Mouse (Mus musculus) ES-Bruce4 (cell line): ENCODE results near the gene Abce1. TPM values are rescaled to one million over a fixed set of nuclear protein-coding genes. Genes with fewer than 3 reads are reported as not detected.

ENCODE experiments used
- H3K27ac ChIP-seq: 2 replicates; pipeline ENCODE4 v1.5.1; 2012; ENCODE audit warnings: low read length, inconsistent platforms; ENCODE audit not compliant: insufficient read depth
- H3K27me3 ChIP-seq: 2 replicates; pipeline ENCODE4 v1.6.1; 2012; ENCODE audit warnings: mild to moderate bottlenecking, low read length, inconsistent platforms; ENCODE audit not compliant: control insufficient read depth, poor library complexity, insufficient read depth, severe bottlenecking
- H3K36me3 ChIP-seq: 2 replicates; pipeline ENCODE4 v1.6.1; 2012; ENCODE audit warnings: inconsistent platforms, mild to moderate bottlenecking, low read length, moderate library complexity; ENCODE audit not compliant: control insufficient read depth, poor library complexity, insufficient read depth, severe bottlenecking
- H3K4me1 ChIP-seq: one replicate; pipeline ENCODE4 v1.8.1; 2011; ENCODE audit warnings: low read length; ENCODE audit not compliant: control insufficient read depth, insufficient read depth
- H3K4me3 ChIP-seq: 2 replicates; pipeline ENCODE4 v1.5.1; 2011; ENCODE audit warnings: low read depth, mild to moderate bottlenecking, low read length
- H3K9ac ChIP-seq: 2 replicates; pipeline ENCODE4 v1.6.1; 2012; ENCODE audit warnings: low read depth, mild to moderate bottlenecking, inconsistent platforms; ENCODE audit not compliant: poor library complexity, severe bottlenecking
- H3K9me3 ChIP-seq: replicated peaks from 2 replicates; pipeline ENCODE4 v1.6.1; 2012; ENCODE audit warnings: mild to moderate bottlenecking, low read length, inconsistent platforms; ENCODE audit not compliant: control insufficient read depth, poor library complexity, insufficient read depth, severe bottlenecking
- CTCF ChIP-seq: IDR thresholded peaks from one replicate; pipeline ENCODE4 v1.8.1; 2011; ENCODE audit warnings: low read depth, low read length
- EP300 ChIP-seq: IDR thresholded peaks from 2 replicates; pipeline ENCODE4 v1.6.1; 2011; ENCODE audit warnings: low read depth, low read length; ENCODE audit not compliant: insufficient read depth
- POLR2A ChIP-seq: IDR thresholded peaks from one replicate; pipeline ENCODE4 v1.8.1; 2011; ENCODE audit warnings: low read length; ENCODE audit not compliant: insufficient read depth
- polyA plus RNA-seq: library from polyadenylated mRNA; stranded (reverse); fragments of >200 nt; gene quantifications from 2 replicates; pipeline ENCODE4 v1.2.4, GENCODE M21; 2011; ENCODE audit warnings: low read depth; ENCODE audit not compliant: missing spikeins, insufficient read depth, insufficient read length

Gene Abce1
- 320 and 348 TPM in 2 replicates for polyA plus RNA-seq

GRCm38 (mm10) chr8:79711064-79711961, at the start of gene Abce1, which contains the start of gene Anapc10:
Abce1 (minus strand) TSS chr8:79711740.
Anapc10 (plus strand) TSS chr8:79711820.
- peak within 1 kb of the TSS; percentile 93 for H3K9ac ChIP-seq
- no peaks in the 10 kb centered on the region for H3K27me3 ChIP-seq
- no peaks in the 10 kb centered on the region for H3K4me1 ChIP-seq
- peak within 1 kb of the TSS; percentile 89 for H3K4me3 ChIP-seq
- H3K36me3 ChIP-seq, result peaks cover 27% of the 10 kb centered on the region
- peak within 1 kb of the TSS; percentile 87 for H3K27ac ChIP-seq
- H3K9me3 ChIP-seq, result no peaks in the 10 kb centered on the region
- TF ChIP-seq CTCF (no peak), POLR2A (peak; percentile 81), EP300 (peak; percentile 68; the same call in 1 of the 2 replicates)

GRCm38 (mm10) chr8:79750305-79750704, 38.8 kb upstream of the Abce1 start:
- Histone ChIP-seq H3K27ac (no peak overlapping the region), H3K9ac (no peak overlapping the region), H3K9me3 (no peaks in the 10 kb centered on the region), H3K4me1 (no peaks in the 10 kb centered on the region), H3K36me3 (peaks cover 6% of the 10 kb centered on the region; the same call in 1 of the 2 replicates), H3K27me3 (no peaks in the 10 kb centered on the region), H3K4me3 (no peak overlapping the region)
- no peak for TF ChIP-seq POLR2A
- TF ChIP-seq CTCF, result no peak
- TF ChIP-seq EP300, result no peak

DNA sequence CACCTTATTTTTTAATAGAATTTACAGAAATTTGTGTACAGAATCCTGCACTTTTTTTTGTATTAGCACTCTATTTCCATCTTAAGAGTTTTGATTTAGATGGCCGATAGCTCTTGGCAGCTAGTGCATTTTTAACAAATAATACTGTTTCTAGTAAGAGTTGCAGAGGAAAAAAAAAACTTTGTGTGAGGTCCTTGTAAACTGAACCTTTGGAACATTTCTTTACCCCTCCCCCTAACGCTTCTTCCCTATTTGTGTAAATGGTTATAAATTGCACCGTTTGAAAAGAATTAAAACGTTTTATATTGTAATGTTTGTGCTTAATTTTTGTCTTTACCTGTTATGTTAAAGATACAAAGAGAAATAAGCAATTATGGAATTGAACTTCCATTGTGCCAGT, 37.1 kb upstream of the Abce1 start:
- peaks cover 6% of the 10 kb centered on the region; the same call in 1 of the 2 replicates for H3K36me3 ChIP-seq
- H3K9me3 ChIP-seq, result no peaks in the 10 kb centered on the region
- H3K27ac ChIP-seq, result no peak overlapping the region
- no peak overlapping the region for H3K4me3 ChIP-seq
- no peaks in the 10 kb centered on the region for H3K27me3 ChIP-seq
- no peak overlapping the region for H3K9ac ChIP-seq
- no peaks in the 10 kb centered on the region for H3K4me1 ChIP-seq
- no peak for TF ChIP-seq CTCF
- no peak for TF ChIP-seq POLR2A
- no peak for TF ChIP-seq EP300

GRCm38 (mm10) chr8:79748171-79748570, 36.6 kb upstream of the Abce1 start:
- H3K27ac ChIP-seq, result no peak overlapping the region
- TF ChIP-seq EP300, result no peak
- no peak for TF ChIP-seq POLR2A
- no peaks in the 10 kb centered on the region for H3K4me1 ChIP-seq
- no peak overlapping the region for H3K9ac ChIP-seq
- H3K4me3 ChIP-seq, result no peak overlapping the region
- H3K9me3 ChIP-seq, result no peaks in the 10 kb centered on the region
- peaks cover 6% of the 10 kb centered on the region; the same call in 1 of the 2 replicates for H3K36me3 ChIP-seq
- H3K27me3 ChIP-seq, result no peaks in the 10 kb centered on the region

GRCm38 (mm10) chr8:79734304-79734703, 22.8 kb upstream of the Abce1 start:
- H3K9me3 ChIP-seq, result peaks cover 6% of the 10 kb centered on the region; the same call in 1 of the 2 replicates
- peaks cover 9% of the 10 kb centered on the region for H3K36me3 ChIP-seq
- no peak overlapping the region for H3K4me3 ChIP-seq
- no peaks in the 10 kb centered on the region for H3K4me1 ChIP-seq
- no peak overlapping the region for H3K9ac ChIP-seq
- TF ChIP-seq POLR2A, result no peak
- peak; percentile 10 for TF ChIP-seq CTCF
- H3K27ac ChIP-seq, result no peak overlapping the region
- no peaks in the 10 kb centered on the region for H3K27me3 ChIP-seq

- Histone ChIP-seq H3K9me3 (no peaks in the 10 kb centered on the region), H3K36me3 (peaks cover 26% of the 10 kb centered on the region), H3K27ac (no peak overlapping the region), H3K27me3 (no peaks in the 10 kb centered on the region), H3K4me3 (no peak overlapping the region), H3K4me1 (no peaks in the 10 kb centered on the region), H3K9ac (no peak overlapping the region)
- no peak for TF ChIP-seq CTCF
These were observed 16.4 kb upstream of the Abce1 start for GRCm38 (mm10) chr8:79727900-79728299.
